Mouse (Mus musculus) forebrain, embryonic 15.5 days (tissue): ENCODE data around the gene Cdip1. TPM values are rescaled to one million over a fixed set of nuclear protein-coding genes. Genes with fewer than 3 reads are reported as not detected.
"Not testable (repeated sequence)": the region's sequence is repeated elsewhere in the genome, so short reads cannot be mapped to it uniquely, and the experiment has no call there.

Experiments
- ATAC-seq: fragments of 200-750 bp; cut with Nextera tagmentation; replicated peaks from 2 replicates; pipeline ENCODE4 v1.8.0; 2017; ENCODE audit warnings: mild to moderate bottlenecking, moderate TSS enrichment, moderate library complexity
- H3K27ac ChIP-seq: fragments of 300-500 bp; sonication (generic); replicated peaks from 2 replicates; pipeline ENCODE4 v1.5.1; 2015; ENCODE audit warnings: mild to moderate bottlenecking, inconsistent platforms
- H3K27me3 ChIP-seq: fragments of 300-500 bp; sonication (generic); 2 replicates; pipeline ENCODE4 v1.6.1; 2015; ENCODE audit warnings: inconsistent platforms
- H3K36me3 ChIP-seq: fragments of 300-500 bp; sonication (generic); 2 replicates; pipeline ENCODE4 v1.6.1; 2015; ENCODE audit warnings: mild to moderate bottlenecking, inconsistent platforms
- H3K4me1 ChIP-seq: fragments of 300-500 bp; sonication (generic); 2 replicates; pipeline ENCODE4 v1.6.1; 2015; ENCODE audit warnings: inconsistent platforms
- H3K4me2 ChIP-seq: fragments of 300-500 bp; sonication (generic); replicated peaks from 2 replicates; pipeline ENCODE4 v1.6.1; 2015; ENCODE audit warnings: mild to moderate bottlenecking, inconsistent platforms
- H3K4me3 ChIP-seq: fragments of 300-500 bp; sonication (generic); 2 replicates; pipeline ENCODE4 v1.5.1; 2015; ENCODE audit warnings: mild to moderate bottlenecking, inconsistent platforms
- H3K9ac ChIP-seq: fragments of 300-500 bp; sonication (generic); replicated peaks from 2 replicates; pipeline ENCODE4 v1.6.1; 2015; ENCODE audit warnings: mild to moderate bottlenecking, inconsistent platforms
- H3K9me3 ChIP-seq: fragments of 300-500 bp; sonication (generic); 2 replicates; pipeline ENCODE4 v1.6.1; 2016; ENCODE audit warnings: inconsistent platforms
- WGBS: fragments of 180-500 bp; shearing (Covaris S2); methylation state at CpG from one replicate; pipeline ENCODE4 v1.1.7; 2015; ENCODE audit warnings: mixed read lengths; 5-methylcytosine and 5-hydroxymethylcytosine counted together
- polyA plus RNA-seq: library from polyadenylated mRNA; unstranded; fragments of >200 nt; fragmentation: Nextera tagmentation; extraction: Ambion mirVana; gene quantifications from 2 replicates; pipeline ENCODE4 v1.2.1, GENCODE M21; 2015

The Cdip1 gene
- polyA plus RNA-seq, 1 experiment from 2014 or later, result 104 TPM

DNA sequence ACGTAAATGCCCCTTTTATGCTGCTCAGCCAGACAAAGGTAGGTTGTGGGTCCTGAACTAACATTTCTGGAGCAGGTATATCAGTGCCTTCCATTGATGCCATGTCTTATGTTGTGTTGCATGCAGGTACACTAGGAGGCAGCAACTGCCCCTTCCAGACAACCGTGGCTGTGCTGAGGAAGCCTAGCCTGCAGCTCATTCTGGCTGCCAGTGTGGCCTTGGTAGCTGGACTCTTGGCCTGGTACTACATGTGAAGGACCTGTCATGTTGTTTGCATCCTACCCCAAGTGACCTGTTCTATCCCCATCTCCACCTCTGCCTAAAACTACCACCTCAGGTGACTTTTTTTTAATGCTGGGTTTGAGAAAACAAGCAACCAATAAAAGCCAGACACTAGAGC, 24.2 kb downstream of the Cdip1 start:
- Histone ChIP-seq H3K9me3 (no peaks in the 10 kb centered on the region), H3K4me1 (no peaks in the 10 kb centered on the region), H3K36me3 (peaks cover 65% of the 10 kb centered on the region), H3K9ac (no peak overlapping the region), H3K27ac (no peak overlapping the region), H3K4me2 (no peak overlapping the region), H3K27me3 (no peaks in the 10 kb centered on the region), H3K4me3 (no peak overlapping the region)
- 91% methylated on average over 2 of the region's 2 CpGs for WGBS
- ATAC-seq, result no peak

- ATAC-seq, result no peak
- no peak overlapping the region for H3K4me3 ChIP-seq
- H3K9ac ChIP-seq, result no peak overlapping the region
- WGBS, result 41% methylated on average over 2 of the region's 2 CpGs
- peaks cover 40% of the 10 kb centered on the region for H3K36me3 ChIP-seq
- H3K27ac ChIP-seq, result no peak overlapping the region
- no peak overlapping the region for H3K4me2 ChIP-seq
- no peaks in the 10 kb centered on the region for H3K9me3 ChIP-seq
- H3K4me1 ChIP-seq, result no peaks in the 10 kb centered on the region
- no peaks in the 10 kb centered on the region for H3K27me3 ChIP-seq
Measured at GRCm38 (mm10) chr16:4763276-4763675, 26.8 kb downstream of the Cdip1 start.

DNA sequence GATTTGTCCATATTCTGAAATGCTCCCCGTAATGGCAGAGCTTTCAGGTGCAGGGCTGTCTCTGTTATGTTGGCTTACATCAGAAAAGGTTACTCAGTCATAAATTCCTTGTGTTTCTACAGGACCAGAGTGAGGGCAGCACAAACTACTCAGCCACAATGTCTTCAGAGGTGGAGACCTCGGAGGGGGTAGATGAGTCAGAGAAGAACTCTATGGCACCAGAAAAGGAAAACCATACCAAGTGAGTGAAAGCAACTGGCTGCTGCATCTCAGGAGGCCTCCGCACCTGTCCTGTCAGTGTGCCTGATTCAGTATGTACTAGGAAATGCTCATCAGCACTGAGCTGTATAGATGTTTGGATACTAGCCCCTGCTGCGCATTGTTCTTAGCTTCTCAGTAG, 27.7 kb downstream of the Cdip1 start:
- no peak for ATAC-seq
- no peak overlapping the region for H3K9ac ChIP-seq
- H3K27me3 ChIP-seq, result no peaks in the 10 kb centered on the region
- H3K36me3 ChIP-seq, result peaks cover 32% of the 10 kb centered on the region
- no peak overlapping the region for H3K27ac ChIP-seq
- H3K4me2 ChIP-seq, result no peak overlapping the region
- H3K4me3 ChIP-seq, result no peak overlapping the region
- H3K4me1 ChIP-seq, result peaks cover 5% of the 10 kb centered on the region
- H3K9me3 ChIP-seq, result no peaks in the 10 kb centered on the region
- WGBS, result 97% methylated on average over 4 of the region's 4 CpGs

GRCm38 (mm10) chr16:4756660-4757335, 33.3 kb downstream of the Cdip1 start:
- peak overlapping the region; percentile 44 for H3K4me2 ChIP-seq
- H3K9ac ChIP-seq, result peak overlapping the region; percentile 47
- ATAC-seq, result peak; percentile 86
- H3K27ac ChIP-seq, result peak overlapping the region; percentile 75
- peak overlapping the region; percentile 42 for H3K4me3 ChIP-seq
- 2% methylated on average over 41 of the region's 42 CpGs for WGBS
- not testable (repeated sequence) for H3K9me3 ChIP-seq, H3K4me1 ChIP-seq, H3K27me3 ChIP-seq, H3K36me3 ChIP-seq

DNA sequence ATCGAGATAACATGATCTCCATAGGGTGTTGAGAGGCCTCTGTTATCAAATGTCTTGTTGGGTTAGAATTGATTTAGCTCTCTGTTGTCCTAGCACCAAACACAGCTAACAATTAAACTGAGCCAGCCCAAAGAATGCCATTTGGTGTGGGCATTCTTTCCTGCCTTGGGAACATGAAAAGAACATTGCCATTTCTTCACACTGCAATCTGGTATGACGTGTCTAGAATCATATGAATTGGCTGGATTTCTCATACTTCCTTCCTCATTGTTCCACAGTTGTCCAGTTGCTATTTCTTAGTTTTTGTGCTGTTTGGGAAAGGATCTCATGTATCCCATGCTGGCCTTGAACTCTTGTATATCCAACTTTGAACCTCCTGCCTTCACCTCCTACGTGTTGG, 36.0 kb downstream of the Cdip1 start:
- Histone ChIP-seq H3K9me3 (no peaks in the 10 kb centered on the region), H3K27ac (no peak overlapping the region), H3K36me3 (no peaks in the 10 kb centered on the region), H3K27me3 (no peaks in the 10 kb centered on the region), H3K4me3 (no peak overlapping the region), H3K4me2 (no peak overlapping the region), H3K9ac (no peak overlapping the region), H3K4me1 (peaks cover 10% of the 10 kb centered on the region)
- ATAC-seq, result no peak
- 89% methylated on average over 3 of the region's 3 CpGs for WGBS

DNA sequence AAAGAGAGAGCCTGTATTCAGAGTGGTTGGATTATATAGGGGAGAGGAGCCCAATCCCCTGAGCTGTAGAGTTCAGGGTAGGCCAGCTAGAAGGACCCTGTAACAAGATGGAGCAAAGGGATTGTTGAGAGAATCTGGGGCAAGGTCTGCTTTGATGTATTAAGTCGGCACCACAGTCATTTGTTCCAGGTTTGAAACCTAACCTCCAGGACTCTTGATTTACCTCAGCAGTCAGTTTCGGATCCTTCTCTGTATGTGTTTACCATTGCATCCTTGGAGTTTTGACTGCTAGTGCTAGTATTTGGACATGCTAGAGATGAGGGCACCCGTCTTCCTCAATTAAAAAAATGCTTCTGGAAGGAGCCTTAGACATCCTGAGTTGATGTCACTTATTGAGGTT, 37.9 kb downstream of the Cdip1 start:
- 95% methylated on average over 3 of the region's 3 CpGs for WGBS
- no peaks in the 10 kb centered on the region for H3K9me3 ChIP-seq
- peaks cover 2% of the 10 kb centered on the region; the same call in 1 of the 2 replicates for H3K4me1 ChIP-seq
- H3K9ac ChIP-seq, result no peak overlapping the region
- H3K36me3 ChIP-seq, result no peaks in the 10 kb centered on the region
- H3K4me3 ChIP-seq, result no peak overlapping the region
- H3K27ac ChIP-seq, result no peak overlapping the region
- no peak overlapping the region for H3K4me2 ChIP-seq
- H3K27me3 ChIP-seq, result no peaks in the 10 kb centered on the region
- ATAC-seq, result no peak

DNA sequence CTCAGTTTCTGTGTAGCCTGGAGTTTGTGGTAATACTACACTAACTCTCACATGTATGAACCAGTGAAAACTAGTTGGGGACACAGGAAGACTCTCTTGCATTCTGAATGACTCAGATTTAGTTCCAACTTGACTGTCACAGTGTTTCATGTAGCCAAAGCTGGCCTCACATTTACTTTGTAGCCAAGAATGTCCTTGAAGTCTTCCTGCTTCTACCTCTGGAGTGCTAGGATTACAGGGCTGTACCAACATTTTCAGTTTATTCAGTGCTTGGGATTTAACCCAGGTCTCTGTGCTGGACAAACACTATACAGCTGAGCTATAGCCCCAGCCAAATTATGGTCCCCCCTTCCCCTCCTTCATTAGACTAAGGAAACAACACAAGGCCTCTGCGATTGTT, 47.9 kb downstream of the Cdip1 start:
- Histone ChIP-seq H3K4me2 (no peak overlapping the region), H3K9me3 (no peaks in the 10 kb centered on the region), H3K27ac (no peak overlapping the region), H3K9ac (no peak overlapping the region), H3K36me3 (no peaks in the 10 kb centered on the region), H3K4me3 (no peak overlapping the region), H3K4me1 (no peaks in the 10 kb centered on the region), H3K27me3 (no peaks in the 10 kb centered on the region)
- WGBS, result 98% methylated on average over 1 of the region's 1 CpGs
- ATAC-seq, result no peak

DNA sequence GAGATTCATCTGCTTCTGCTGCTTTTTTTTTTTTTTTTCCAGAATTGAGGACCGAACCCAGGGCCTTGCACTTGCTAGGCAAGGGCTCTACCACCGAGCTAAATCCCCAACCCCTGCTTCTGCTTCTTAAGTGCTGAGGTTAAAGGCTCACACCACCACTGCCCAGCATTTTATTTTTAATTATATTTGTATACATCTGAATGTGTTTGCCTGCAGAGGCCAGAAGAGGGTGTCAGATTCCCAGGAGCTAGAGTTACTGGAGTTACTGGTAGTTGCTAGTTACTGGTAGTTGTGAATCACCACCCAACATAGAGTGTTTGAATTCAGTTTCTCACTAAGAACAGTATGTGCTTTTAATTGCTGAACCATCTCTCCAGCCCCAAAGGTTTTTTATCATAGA, 50.1 kb downstream of the Cdip1 start:
- WGBS, result 94% methylated on average over 2 of the region's 2 CpGs
- ATAC-seq, result no peak
- H3K4me3 ChIP-seq, result no peak overlapping the region
- no peaks in the 10 kb centered on the region for H3K36me3 ChIP-seq
- H3K4me1 ChIP-seq, result no peaks in the 10 kb centered on the region
- no peak overlapping the region for H3K27ac ChIP-seq
- no peak overlapping the region for H3K9ac ChIP-seq
- H3K27me3 ChIP-seq, result no peaks in the 10 kb centered on the region
- H3K4me2 ChIP-seq, result no peak overlapping the region
- H3K9me3 ChIP-seq, result no peaks in the 10 kb centered on the region

GRCm38 (mm10) chr16:4736262-4736661, 53.8 kb downstream of the Cdip1 start:
- Histone ChIP-seq H3K27ac (no peak overlapping the region), H3K9ac (no peak overlapping the region), H3K9me3 (no peaks in the 10 kb centered on the region), H3K4me3 (no peak overlapping the region), H3K4me2 (no peak overlapping the region), H3K4me1 (no peaks in the 10 kb centered on the region), H3K27me3 (no peaks in the 10 kb centered on the region), H3K36me3 (no peaks in the 10 kb centered on the region)
- WGBS, result 85% methylated on average over 2 of the region's 2 CpGs
- ATAC-seq, result no peak

DNA sequence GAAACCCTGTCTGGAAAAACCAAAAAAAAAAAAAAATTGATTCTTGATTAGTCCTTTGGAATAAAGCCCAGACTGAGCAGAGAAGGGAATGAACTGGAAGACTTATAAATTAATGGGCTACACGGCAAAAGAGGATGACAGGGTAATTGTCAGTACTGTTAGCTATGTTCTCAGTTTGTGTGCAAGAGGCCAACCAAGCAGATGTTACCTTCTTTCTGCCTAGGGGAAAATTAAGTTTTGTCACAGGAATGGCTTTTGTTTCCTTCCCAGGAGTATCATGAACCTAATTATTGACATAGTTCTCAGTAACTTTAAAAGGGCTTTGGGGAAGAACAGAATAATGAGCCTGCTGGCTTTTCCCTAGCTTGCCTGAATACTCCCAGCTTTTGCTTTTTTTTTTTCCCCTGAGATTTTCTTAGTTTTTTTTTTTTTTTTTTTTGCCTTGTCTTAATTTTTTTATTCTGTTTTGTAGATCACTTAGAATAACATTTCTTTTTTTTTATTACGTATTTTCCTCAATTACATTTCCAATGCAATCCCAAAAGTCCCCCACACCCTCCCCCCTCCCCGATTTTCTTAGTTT, 59.2 kb downstream of the Cdip1 start:
- ATAC-seq, result no peak
- Histone ChIP-seq H3K4me1 (peaks cover 16% of the 10 kb centered on the region), H3K4me3 (no peak overlapping the region), H3K9ac (no peak overlapping the region), H3K27me3 (no peaks in the 10 kb centered on the region), H3K4me2 (no peak overlapping the region), H3K27ac (no peak overlapping the region), H3K36me3 (no peaks in the 10 kb centered on the region), H3K9me3 (no peaks in the 10 kb centered on the region)
- WGBS, result 66% methylated on average over 3 of the region's 3 CpGs

- Histone ChIP-seq H3K9me3 (no peaks in the 10 kb centered on the region), H3K9ac (no peak overlapping the region), H3K4me1 (peaks cover 16% of the 10 kb centered on the region), H3K4me3 (no peak overlapping the region), H3K4me2 (no peak overlapping the region), H3K27me3 (no peaks in the 10 kb centered on the region), H3K27ac (no peak overlapping the region), H3K36me3 (no peaks in the 10 kb centered on the region)
- no peak for ATAC-seq
- WGBS, result 65% methylated on average over 1 of the region's 1 CpGs
Measured at GRCm38 (mm10) chr16:4727963-4728362, 62.1 kb downstream of the Cdip1 start.

DNA sequence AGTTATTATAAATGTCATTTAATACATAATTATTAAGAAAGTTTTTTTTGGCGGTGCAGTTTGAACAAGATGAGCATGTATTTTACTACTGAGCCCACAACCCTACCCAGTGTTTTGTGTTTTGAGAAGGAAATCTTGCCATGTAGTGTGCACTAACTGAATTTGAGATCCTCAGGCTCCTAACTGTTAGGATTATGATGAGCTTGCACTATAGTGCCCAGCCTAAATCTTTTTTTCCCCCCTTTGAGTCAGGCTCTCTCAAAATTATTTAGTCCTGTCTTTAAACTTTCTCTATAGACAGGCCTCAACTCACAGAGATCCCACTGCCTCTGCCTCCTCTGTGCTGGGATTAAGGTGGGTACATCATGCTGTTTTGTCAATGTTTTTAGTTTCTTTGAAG, 62.6 kb downstream of the Cdip1 start:
- Histone ChIP-seq H3K27me3 (no peaks in the 10 kb centered on the region), H3K36me3 (no peaks in the 10 kb centered on the region), H3K9me3 (no peaks in the 10 kb centered on the region), H3K4me3 (peak overlapping the region; percentile 86; the same call in 1 of the 2 replicates), H3K27ac (no peak overlapping the region), H3K9ac (no peak overlapping the region), H3K4me2 (peak overlapping the region; percentile 72), H3K4me1 (peaks cover 16% of the 10 kb centered on the region)
- WGBS, result 95% methylated on average over 1 of the region's 1 CpGs
- ATAC-seq, result no peak
